Mouse (Mus musculus): ENCODE measurements around the gene Banp.

Banp gene

GRCm38 (mm10) chr8:121949222-121949800 lies at the start of gene Banp:
TSS of gene Banp (plus strand) at chr8:121949750.
- no peak for DNase-seq (ENCODE audit: extremely low read depth, insufficient read length, low spot score)

GRCm38 (mm10) chr8:121901498-121902236 lies 47.9 kb upstream of the Banp start:
- DNase-seq (ENCODE audit: extremely low read depth, insufficient read length, low spot score), result peak; percentile 86

- no peak for DNase-seq (ENCODE audit: extremely low read depth, insufficient read length, low spot score)
Observed at GRCm38 (mm10) chr8:121903977-121904376, 45.6 kb upstream of the Banp start.

- no peak for DNase-seq (ENCODE audit: extremely low read depth, insufficient read length, low spot score)
Observed at GRCm38 (mm10) chr8:121904999-121905398, 44.6 kb upstream of the Banp start.

- no peak for DNase-seq (ENCODE audit: extremely low read depth, insufficient read length, low spot score)
Observed at GRCm38 (mm10) chr8:121905420-121905819, 44.1 kb upstream of the Banp start.

- DNase-seq (ENCODE audit: extremely low read depth, insufficient read length, low spot score), result no peak
Observed at GRCm38 (mm10) chr8:121905864-121906263, 43.7 kb upstream of the Banp start.

GRCm38 (mm10) chr8:121906542-121907512 lies 42.7 kb upstream of the Banp start:
- peak; percentile 78 for DNase-seq (ENCODE audit: extremely low read depth, insufficient read length, low spot score)

- peak; percentile 95 for DNase-seq (ENCODE audit: extremely low read depth, insufficient read length, low spot score)
Observed at GRCm38 (mm10) chr8:121907587-121908248, 41.8 kb upstream of the Banp start, which contains the start of gene Slc7a5. TSS of gene Slc7a5 (minus strand) at chr8:121907694.

GRCm38 (mm10) chr8:121908378-121909147 lies 41.0 kb upstream of the Banp start:
- DNase-seq (ENCODE audit: extremely low read depth, insufficient read length, low spot score), result no peak

- DNase-seq (ENCODE audit: extremely low read depth, insufficient read length, low spot score), result no peak
Observed at GRCm38 (mm10) chr8:121909148-121909541, 40.4 kb upstream of the Banp start.

- no peak for DNase-seq (ENCODE audit: extremely low read depth, insufficient read length, low spot score)
Observed at GRCm38 (mm10) chr8:121909663-121910062, 39.9 kb upstream of the Banp start.

- DNase-seq (ENCODE audit: extremely low read depth, insufficient read length, low spot score), result no peak
Observed at GRCm38 (mm10) chr8:121911400-121911799, 38.1 kb upstream of the Banp start.

- no peak for DNase-seq (ENCODE audit: extremely low read depth, insufficient read length, low spot score)
Observed at GRCm38 (mm10) chr8:121911987-121912386, 37.6 kb upstream of the Banp start.

GRCm38 (mm10) chr8:121912831-121913230 lies 36.7 kb upstream of the Banp start:
- DNase-seq (ENCODE audit: extremely low read depth, insufficient read length, low spot score), result no peak

GRCm38 (mm10) chr8:121913378-121913777 lies 36.2 kb upstream of the Banp start:
- DNase-seq (ENCODE audit: extremely low read depth, insufficient read length, low spot score), result no peak

- DNase-seq (ENCODE audit: extremely low read depth, insufficient read length, low spot score), result no peak
Observed at GRCm38 (mm10) chr8:121919158-121919557, 30.4 kb upstream of the Banp start.

- peak; percentile 76 for DNase-seq (ENCODE audit: extremely low read depth, insufficient read length, low spot score)
Observed at GRCm38 (mm10) chr8:121919731-121920130, 29.8 kb upstream of the Banp start.

GRCm38 (mm10) chr8:121921582-121921981 lies 28.0 kb upstream of the Banp start:
- no peak for DNase-seq (ENCODE audit: extremely low read depth, insufficient read length, low spot score)

GRCm38 (mm10) chr8:121922101-121922500 lies 27.4 kb upstream of the Banp start:
- no peak for DNase-seq (ENCODE audit: extremely low read depth, insufficient read length, low spot score)

GRCm38 (mm10) chr8:121924681-121925080 lies 24.9 kb upstream of the Banp start:
- DNase-seq (ENCODE audit: extremely low read depth, insufficient read length, low spot score), result no peak
